Mouse (Mus musculus): Measurements from ENCODE around the gene Acap3. TPM values are rescaled to one million over a fixed set of nuclear protein-coding genes. Genes with fewer than 3 reads are reported as not detected.

The Acap3 gene
- polyA plus RNA-seq, 1 experiment, result 9.0 TPM

GRCm38 (mm10) chr4:155849792-155850451 lies 41.7 kb upstream of the Acap3 start:
- no peak overlapping the region for H3K4me3 ChIP-seq (ENCODE audit: control insufficient read depth, low read depth, low read length)
- no peaks in the 10 kb centered on the region; the same call in 1 of the 2 replicates for H3K36me3 ChIP-seq (ENCODE audit: control insufficient read depth, insufficient read depth, low read length)
- no peaks in the 10 kb centered on the region for H3K27me3 ChIP-seq (ENCODE audit: control insufficient read depth, insufficient read depth, low read length)

GRCm38 (mm10) chr4:155851368-155851767 lies 40.3 kb upstream of the Acap3 start:
- Histone ChIP-seq H3K27me3 (ENCODE audit: control insufficient read depth, insufficient read depth, low read length) (no peaks in the 10 kb centered on the region), H3K4me1 (ENCODE audit: control insufficient read depth, insufficient read depth, low read length) (peaks cover 18% of the 10 kb centered on the region), H3K27ac (ENCODE audit: control insufficient read depth, insufficient read depth, low read depth, low read length) (no peak overlapping the region), H3K36me3 (ENCODE audit: control insufficient read depth, insufficient read depth, low read length) (no peaks in the 10 kb centered on the region; the same call in 1 of the 2 replicates), H3K4me3 (ENCODE audit: control insufficient read depth, low read depth, low read length) (no peak overlapping the region)
- TF ChIP-seq POLR2A (IDR thresholded peaks at IDR 0.05; ENCODE audit: control insufficient read depth, low read depth, low read length) (no peak), CTCF (IDR thresholded peaks at IDR 0.05; ENCODE audit: control insufficient read depth, insufficient read depth, insufficient replicate concordance, low read depth, low read length) (no peak)

More at GRCm38 (mm10) chr4:155849792-155850451, 41.7 kb upstream of the Acap3 start:
- H3K27ac ChIP-seq (ENCODE audit: control insufficient read depth, insufficient read depth, low read depth, low read length), result no peak overlapping the region
- peaks cover 19% of the 10 kb centered on the region for H3K4me1 ChIP-seq (ENCODE audit: control insufficient read depth, insufficient read depth, low read length)
- TF ChIP-seq POLR2A (IDR thresholded peaks at IDR 0.05; ENCODE audit: control insufficient read depth, low read depth, low read length) (no peak), CTCF (IDR thresholded peaks at IDR 0.05; ENCODE audit: control insufficient read depth, insufficient read depth, insufficient replicate concordance, low read depth, low read length) (no peak)

GRCm38 (mm10) chr4:155851951-155852411 lies 39.6 kb upstream of the Acap3 start:
- Histone ChIP-seq H3K36me3 (ENCODE audit: control insufficient read depth, insufficient read depth, low read length) (no peaks in the 10 kb centered on the region; the same call in 1 of the 2 replicates), H3K4me1 (ENCODE audit: control insufficient read depth, insufficient read depth, low read length) (peaks cover 12% of the 10 kb centered on the region), H3K27ac (ENCODE audit: control insufficient read depth, insufficient read depth, low read depth, low read length) (no peak overlapping the region), H3K4me3 (ENCODE audit: control insufficient read depth, low read depth, low read length) (no peak overlapping the region), H3K27me3 (ENCODE audit: control insufficient read depth, insufficient read depth, low read length) (no peaks in the 10 kb centered on the region)
- TF ChIP-seq CTCF (IDR thresholded peaks at IDR 0.05; ENCODE audit: control insufficient read depth, insufficient read depth, insufficient replicate concordance, low read depth, low read length), result no peak
- TF ChIP-seq POLR2A (IDR thresholded peaks at IDR 0.05; ENCODE audit: control insufficient read depth, low read depth, low read length), result no peak

GRCm38 (mm10) chr4:155853421-155853820 lies 38.2 kb upstream of the Acap3 start:
- H3K36me3 ChIP-seq (ENCODE audit: control insufficient read depth, insufficient read depth, low read length), result no peaks in the 10 kb centered on the region; the same call in none of the 2 replicates
- peaks cover 5% of the 10 kb centered on the region for H3K4me1 ChIP-seq (ENCODE audit: control insufficient read depth, insufficient read depth, low read length)
- no peak overlapping the region for H3K4me3 ChIP-seq (ENCODE audit: control insufficient read depth, low read depth, low read length)
- no peaks in the 10 kb centered on the region for H3K27me3 ChIP-seq (ENCODE audit: control insufficient read depth, insufficient read depth, low read length)
- TF ChIP-seq POLR2A (IDR thresholded peaks at IDR 0.05; ENCODE audit: control insufficient read depth, low read depth, low read length) (no peak), CTCF (IDR thresholded peaks at IDR 0.05; ENCODE audit: control insufficient read depth, insufficient read depth, insufficient replicate concordance, low read depth, low read length) (no peak)
- H3K27ac ChIP-seq (ENCODE audit: control insufficient read depth, insufficient read depth, low read depth, low read length), result no peak overlapping the region

- H3K36me3 ChIP-seq (ENCODE audit: control insufficient read depth, insufficient read depth, low read length), result no peaks in the 10 kb centered on the region; the same call in none of the 2 replicates
- H3K27ac ChIP-seq (ENCODE audit: control insufficient read depth, insufficient read depth, low read depth, low read length), result no peak overlapping the region
- TF ChIP-seq POLR2A (IDR thresholded peaks at IDR 0.05; ENCODE audit: control insufficient read depth, low read depth, low read length) (no peak), CTCF (IDR thresholded peaks at IDR 0.05; ENCODE audit: control insufficient read depth, insufficient read depth, insufficient replicate concordance, low read depth, low read length) (no peak)
- H3K4me1 ChIP-seq (ENCODE audit: control insufficient read depth, insufficient read depth, low read length), result no peaks in the 10 kb centered on the region
- no peak overlapping the region for H3K4me3 ChIP-seq (ENCODE audit: control insufficient read depth, low read depth, low read length)
- H3K27me3 ChIP-seq (ENCODE audit: control insufficient read depth, insufficient read depth, low read length), result no peaks in the 10 kb centered on the region
These were observed 36.6 kb upstream of the Acap3 start for GRCm38 (mm10) chr4:155854991-155855390.

GRCm38 (mm10) chr4:155856071-155856470 lies 35.6 kb upstream of the Acap3 start:
- Histone ChIP-seq H3K27ac (ENCODE audit: control insufficient read depth, insufficient read depth, low read depth, low read length) (no peak overlapping the region), H3K4me3 (ENCODE audit: control insufficient read depth, low read depth, low read length) (no peak overlapping the region), H3K36me3 (ENCODE audit: control insufficient read depth, insufficient read depth, low read length) (no peaks in the 10 kb centered on the region; the same call in none of the 2 replicates), H3K4me1 (ENCODE audit: control insufficient read depth, insufficient read depth, low read length) (no peaks in the 10 kb centered on the region), H3K27me3 (ENCODE audit: control insufficient read depth, insufficient read depth, low read length) (no peaks in the 10 kb centered on the region)
- no peak for TF ChIP-seq CTCF (IDR thresholded peaks at IDR 0.05; ENCODE audit: control insufficient read depth, insufficient read depth, insufficient replicate concordance, low read depth, low read length)
- no peak for TF ChIP-seq POLR2A (IDR thresholded peaks at IDR 0.05; ENCODE audit: control insufficient read depth, low read depth, low read length)

GRCm38 (mm10) chr4:155856881-155857280 lies 34.7 kb upstream of the Acap3 start:
- Histone ChIP-seq H3K4me3 (ENCODE audit: control insufficient read depth, low read depth, low read length) (no peak overlapping the region), H3K27me3 (ENCODE audit: control insufficient read depth, insufficient read depth, low read length) (no peaks in the 10 kb centered on the region), H3K4me1 (ENCODE audit: control insufficient read depth, insufficient read depth, low read length) (no peaks in the 10 kb centered on the region), H3K27ac (ENCODE audit: control insufficient read depth, insufficient read depth, low read depth, low read length) (no peak overlapping the region), H3K36me3 (ENCODE audit: control insufficient read depth, insufficient read depth, low read length) (no peaks in the 10 kb centered on the region; the same call in none of the 2 replicates)
- TF ChIP-seq POLR2A (IDR thresholded peaks at IDR 0.05; ENCODE audit: control insufficient read depth, low read depth, low read length) (no peak), CTCF (IDR thresholded peaks at IDR 0.05; ENCODE audit: control insufficient read depth, insufficient read depth, insufficient replicate concordance, low read depth, low read length) (no peak)
